Mouse (Mus musculus) testis, adult 2 months (tissue): Measurements from ENCODE around the gene Btbd9.

ENCODE experiments used
- CTCF ChIP-seq: fragments of 200-500 bp; IDR thresholded peaks from 2 replicates; pipeline ENCODE4 v1.5.1; 2012; ENCODE audit warnings: low read depth, mild to moderate bottlenecking, inconsistent platforms, low read length, moderate library complexity; ENCODE audit not compliant: control insufficient read depth, insufficient read depth, insufficient replicate concordance
- POLR2A ChIP-seq: fragments of 200-500 bp; IDR thresholded peaks from 2 replicates; pipeline ENCODE4 v1.6.1; 2012; ENCODE audit warnings: low read depth, mild to moderate bottlenecking, inconsistent platforms, low read length, moderate library complexity; ENCODE audit not compliant: control insufficient read depth

DNA sequence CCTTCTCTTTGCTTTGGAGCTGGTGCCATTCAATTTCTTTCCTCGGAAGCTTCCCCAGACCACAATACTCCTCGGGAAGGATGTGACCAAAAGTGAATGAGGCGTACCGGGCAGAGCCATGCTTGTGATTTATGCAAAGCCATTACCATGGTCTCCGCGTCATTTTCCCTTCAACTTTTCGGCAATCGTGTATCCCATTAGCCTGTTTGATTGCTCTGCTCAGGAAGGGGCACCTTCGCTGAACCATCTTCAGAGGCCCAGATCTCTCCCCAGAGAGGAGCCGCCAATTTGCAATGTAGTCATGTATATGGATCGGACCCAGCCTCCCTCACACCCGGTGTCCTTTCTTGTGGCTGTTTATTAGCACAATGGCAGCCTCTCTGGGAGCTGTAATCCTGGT, 353.5 kb downstream of the Btbd9 start:
- TF ChIP-seq POLR2A, result no peak
- TF ChIP-seq CTCF, result no peak
